Mouse (Mus musculus) midbrain, embryonic 14.5 days (tissue): ENCODE results near the gene Pxk. TPM values are rescaled to one million over a fixed set of nuclear protein-coding genes. Genes with fewer than 3 reads are reported as not detected.
A peak's percentile ranks its signal among the peaks of the same experiment; 100 is the strongest.

ENCODE experiments used
- ATAC-seq: fragments of 200-750 bp; cut with Nextera tagmentation; 2 replicates; pipeline ENCODE4 v1.8.0; 2017; ENCODE audit warnings: moderate number of reproducible peaks, moderate library complexity; ENCODE audit not compliant: low FRiP score, low TSS enrichment
- DNase-seq: peaks from one replicate; pipeline ENCODE4 v3.0.0-alpha.2; 2015
- H3K27ac ChIP-seq: fragments of 300-500 bp; sonication (generic); replicated peaks from 2 replicates; pipeline ENCODE4 v1.5.1; 2014; ENCODE audit warnings: mild to moderate bottlenecking, low read depth, low read length, moderate library complexity
- H3K27me3 ChIP-seq: fragments of 300-500 bp; sonication (generic); 2 replicates; pipeline ENCODE4 v1.6.1; 2014; ENCODE audit warnings: low read length, control low read depth, mixed read lengths; ENCODE audit not compliant: control insufficient read depth, insufficient read depth
- H3K36me3 ChIP-seq: fragments of 300-500 bp; sonication (generic); 2 replicates; pipeline ENCODE4 v1.6.1; 2014; ENCODE audit warnings: low read length, control low read depth; ENCODE audit not compliant: control insufficient read depth, insufficient read depth
- H3K4me1 ChIP-seq: fragments of 300-500 bp; sonication (generic); 2 replicates; pipeline ENCODE4 v1.6.1; 2014; ENCODE audit warnings: mild to moderate bottlenecking, antibody characterized with exemption, low read length, control low read depth; ENCODE audit not compliant: control insufficient read depth, insufficient read depth
- H3K4me2 ChIP-seq: fragments of 300-500 bp; sonication (generic); 2 replicates; pipeline ENCODE4 v1.6.1; 2014; ENCODE audit warnings: mild to moderate bottlenecking, low read length, moderate library complexity
- H3K4me3 ChIP-seq: fragments of 300-500 bp; sonication (generic); replicated peaks from 2 replicates; pipeline ENCODE4 v1.5.1; 2014; ENCODE audit warnings: low read depth, low read length
- H3K9ac ChIP-seq: fragments of 300-500 bp; sonication (generic); replicated peaks from 2 replicates; pipeline ENCODE4 v1.6.1; 2014; ENCODE audit warnings: mild to moderate bottlenecking, low read length, moderate library complexity
- H3K9me3 ChIP-seq: fragments of 300-500 bp; sonication (generic); 2 replicates; pipeline ENCODE4 v1.6.1; 2016; ENCODE audit warnings: low read length, control low read depth, mixed read lengths; ENCODE audit not compliant: control insufficient read depth
- WGBS: fragments of 180-500 bp; shearing (Covaris S2); extraction: QIAGEN DNeasy Blood & Tissue Kit; methylation state at CpG from one replicate; pipeline ENCODE4 v1.1.7; 2014; 5-methylcytosine and 5-hydroxymethylcytosine counted together
- polyA plus RNA-seq: library from polyadenylated mRNA; unstranded; fragments of >200 nt; fragmentation: Nextera tagmentation; extraction: Ambion mirVana; gene quantifications from 2 replicates; pipeline ENCODE4 v1.2.1, GENCODE M21; 2014

Pxk gene
- polyA plus RNA-seq, 1 experiment from 2014 or later, result 57.1 TPM

- 45% methylated on average over 3 of the region's 3 CpGs for WGBS
- no peak overlapping the region for H3K4me2 ChIP-seq
- no peaks in the 10 kb centered on the region for H3K36me3 ChIP-seq
- no peak overlapping the region for H3K4me3 ChIP-seq
- H3K27me3 ChIP-seq, result no peaks in the 10 kb centered on the region
- no peaks in the 10 kb centered on the region for H3K4me1 ChIP-seq
- no peak overlapping the region for H3K9ac ChIP-seq
- no peak overlapping the region for H3K27ac ChIP-seq
- no peak for ATAC-seq
- no peaks in the 10 kb centered on the region for H3K9me3 ChIP-seq
- no peak for DNase-seq
Measured at GRCm38 (mm10) chr14:8062537-8063301, 35.3 kb upstream of the Pxk start.

DNA sequence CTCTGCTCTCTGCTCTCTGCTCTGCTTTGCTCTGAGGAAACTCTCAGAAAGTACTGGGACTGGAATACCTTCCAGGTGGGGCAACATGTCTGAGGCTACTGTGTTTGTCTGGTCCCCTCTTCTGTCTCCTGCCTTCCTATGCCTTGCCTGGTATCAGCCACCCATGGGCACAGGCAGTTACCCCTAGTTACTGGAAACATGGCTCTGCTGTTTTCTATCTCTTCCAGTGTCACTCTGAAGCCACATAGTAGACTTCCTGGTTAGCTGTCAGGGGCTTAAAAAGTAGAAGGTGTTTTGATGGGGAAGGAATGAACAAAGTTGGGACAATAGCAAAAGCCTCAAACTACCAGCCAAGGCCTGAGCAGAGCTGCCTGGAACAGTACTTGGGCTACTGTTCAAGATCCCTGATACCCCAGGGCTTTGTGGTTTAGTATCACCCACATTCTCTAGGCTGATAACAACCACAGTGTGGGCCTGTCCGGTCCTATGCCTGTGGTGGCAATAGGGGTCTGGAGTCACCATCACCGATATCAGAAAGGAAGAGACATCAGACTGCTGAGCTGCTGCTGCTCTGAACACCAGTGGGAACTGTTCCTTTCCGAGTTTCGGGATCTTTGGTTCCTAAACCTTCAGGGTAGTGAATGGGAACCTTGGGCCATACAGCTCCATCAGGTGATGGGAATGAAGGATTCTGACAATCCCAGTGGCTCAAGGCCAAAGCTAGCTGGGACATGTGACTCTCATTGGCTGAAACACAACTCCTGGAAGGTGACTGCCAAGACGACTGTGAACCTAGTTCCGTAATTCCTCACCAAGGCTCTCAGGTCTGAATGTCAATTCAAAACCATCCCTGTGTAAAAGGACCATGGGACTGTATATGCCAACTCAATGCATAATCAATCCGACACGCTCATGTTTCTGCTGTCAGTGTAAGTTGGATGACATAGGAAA lies 33.9 kb upstream of the Pxk start:
- no peak for DNase-seq
- ATAC-seq, result no peak
- H3K4me1 ChIP-seq, result no peaks in the 10 kb centered on the region
- no peaks in the 10 kb centered on the region for H3K27me3 ChIP-seq
- no peaks in the 10 kb centered on the region for H3K36me3 ChIP-seq
- WGBS, result 85% methylated on average over 8 of the region's 8 CpGs
- no peaks in the 10 kb centered on the region for H3K9me3 ChIP-seq
- H3K4me3 ChIP-seq, result no peak overlapping the region
- no peak overlapping the region for H3K27ac ChIP-seq
- no peak overlapping the region for H3K4me2 ChIP-seq
- no peak overlapping the region for H3K9ac ChIP-seq

- WGBS, result under 1% methylated on average over 47 of the region's 47 CpGs
- Histone ChIP-seq H3K4me3 (peak within 1 kb of the TSS; percentile 75), H3K9ac (peak within 1 kb of the TSS; percentile 78), H3K9me3 (no peaks in the 10 kb centered on the region), H3K27me3 (no peaks in the 10 kb centered on the region), H3K4me1 (peaks cover 13% of the 10 kb centered on the region; the same call in 1 of the 2 replicates), H3K4me2 (peak within 1 kb of the TSS; percentile 90), H3K36me3 (peaks cover 14% of the 10 kb centered on the region), H3K27ac (peak within 1 kb of the TSS; percentile 93)
- DNase-seq (peak; percentile 99), ATAC-seq (peak; percentile 95)
Measured at GRCm38 (mm10) chr14:8080165-8080679, 17.8 kb upstream of the Pxk start, which contains the start of gene Rpp14. Gene Rpp14 (plus strand): TSS chr14:8080367.

DNA sequence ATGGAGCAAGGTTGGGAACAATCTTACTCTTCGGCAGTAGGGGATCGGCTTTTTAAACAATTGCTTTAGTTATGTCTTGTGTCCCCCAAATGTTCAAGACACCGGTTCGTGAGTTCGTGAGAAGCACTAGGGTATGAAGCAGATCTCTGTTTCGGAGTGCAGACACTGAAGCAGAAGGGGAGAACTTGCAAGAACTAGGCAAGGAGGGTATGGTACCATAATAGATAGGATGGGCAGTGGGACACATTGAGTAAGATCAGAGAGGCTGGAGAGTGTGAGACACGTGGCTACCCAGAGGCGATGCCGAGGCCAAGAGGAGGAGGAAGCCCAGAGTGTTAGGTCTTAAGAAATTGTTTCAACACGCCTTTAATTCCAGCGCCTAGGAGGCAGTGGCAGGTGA lies 17.3 kb upstream of the Pxk start:
- Histone ChIP-seq H3K4me1 (peaks cover 13% of the 10 kb centered on the region; the same call in 1 of the 2 replicates), H3K27ac (peak overlapping the region; percentile 93), H3K27me3 (no peaks in the 10 kb centered on the region), H3K4me3 (peak overlapping the region; percentile 75), H3K4me2 (peak overlapping the region; percentile 90), H3K9me3 (no peaks in the 10 kb centered on the region), H3K36me3 (peaks cover 19% of the 10 kb centered on the region), H3K9ac (peak overlapping the region; percentile 78)
- WGBS, result 3% methylated on average over 11 of the region's 11 CpGs
- DNase-seq (no peak), ATAC-seq (peak; percentile 44)

DNA sequence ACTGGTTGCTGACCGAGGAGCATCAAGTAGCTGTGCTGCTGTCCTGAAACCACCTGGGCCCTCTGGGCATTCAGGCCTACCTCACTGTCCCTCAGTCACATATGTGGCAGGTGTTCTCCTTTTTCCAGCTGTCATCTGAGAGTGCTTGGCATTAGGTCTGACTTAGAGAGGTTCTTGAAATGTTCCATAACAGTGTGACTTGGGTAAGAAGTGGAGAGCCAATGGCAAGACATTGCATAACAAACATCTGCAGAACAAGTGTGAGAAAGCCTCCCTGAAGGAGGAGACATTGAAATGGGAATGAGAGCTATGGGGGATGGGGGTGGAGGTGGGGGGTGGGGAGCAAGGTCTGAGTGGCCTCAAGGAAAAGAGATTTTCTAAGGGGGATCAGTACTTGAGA lies 15.1 kb upstream of the Pxk start:
- Histone ChIP-seq H3K9me3 (no peaks in the 10 kb centered on the region), H3K4me2 (no peak overlapping the region), H3K36me3 (peaks cover 40% of the 10 kb centered on the region), H3K4me3 (no peak overlapping the region), H3K4me1 (peaks cover 13% of the 10 kb centered on the region; the same call in 1 of the 2 replicates), H3K27me3 (no peaks in the 10 kb centered on the region), H3K27ac (no peak overlapping the region), H3K9ac (no peak overlapping the region)
- ATAC-seq (no peak), DNase-seq (no peak)
- WGBS, result 97% methylated on average over 1 of the region's 1 CpGs

DNA sequence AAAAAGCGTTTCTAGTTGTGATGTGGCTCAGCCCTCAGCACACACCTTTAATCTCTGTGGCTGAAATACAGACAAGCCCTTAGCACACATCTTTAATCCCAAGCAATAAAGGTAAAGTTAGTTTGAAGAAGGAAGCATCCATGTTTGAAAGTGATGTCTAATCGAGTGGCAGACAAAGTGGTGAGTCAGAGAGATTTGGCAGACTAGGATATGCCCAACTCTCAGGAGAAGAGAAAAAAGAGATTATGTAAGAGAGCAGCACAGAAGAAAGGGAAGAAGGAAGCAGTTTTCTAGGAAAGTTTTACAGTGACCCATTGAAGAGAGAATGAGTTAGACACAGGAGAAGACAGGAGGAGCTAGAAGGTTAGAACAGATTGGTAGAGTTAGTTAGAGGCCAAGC lies 9.0 kb upstream of the Pxk start:
- no peak overlapping the region for H3K9ac ChIP-seq
- WGBS, result 97% methylated on average over 2 of the region's 2 CpGs
- H3K4me1 ChIP-seq, result no peaks in the 10 kb centered on the region
- H3K27ac ChIP-seq, result no peak overlapping the region
- H3K9me3 ChIP-seq, result no peaks in the 10 kb centered on the region
- H3K27me3 ChIP-seq, result no peaks in the 10 kb centered on the region
- H3K4me3 ChIP-seq, result no peak overlapping the region
- H3K36me3 ChIP-seq, result peaks cover 68% of the 10 kb centered on the region
- no peak overlapping the region for H3K4me2 ChIP-seq
- ATAC-seq (no peak), DNase-seq (no peak)

DNA sequence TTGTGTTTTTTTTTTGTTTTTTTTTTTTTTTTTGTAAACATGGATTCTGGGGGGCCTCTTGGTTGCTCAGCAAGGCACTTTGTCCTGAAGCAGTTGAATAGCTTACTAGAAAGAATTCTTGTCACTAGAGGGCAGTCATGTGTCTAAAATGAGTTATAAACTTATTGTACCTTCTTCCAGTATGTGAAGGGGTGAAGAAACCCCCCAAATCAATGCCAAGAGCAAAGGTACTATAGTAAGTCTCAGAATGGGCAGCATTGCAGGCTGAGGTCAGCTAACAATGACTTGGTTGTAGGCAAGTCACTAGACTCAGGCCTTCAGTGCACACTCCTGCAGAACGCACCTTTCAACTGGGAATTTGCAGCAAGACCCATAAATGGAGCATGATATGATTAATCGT lies 5.4 kb upstream of the Pxk start:
- no peak overlapping the region for H3K9ac ChIP-seq
- H3K27me3 ChIP-seq, result no peaks in the 10 kb centered on the region
- H3K9me3 ChIP-seq, result no peaks in the 10 kb centered on the region
- ATAC-seq, result no peak
- DNase-seq, result peak; percentile 87
- H3K4me2 ChIP-seq, result no peak overlapping the region
- H3K4me1 ChIP-seq, result no peaks in the 10 kb centered on the region
- H3K27ac ChIP-seq, result no peak overlapping the region
- 94% methylated on average over 2 of the region's 2 CpGs for WGBS
- peaks cover 35% of the 10 kb centered on the region for H3K36me3 ChIP-seq
- no peak overlapping the region for H3K4me3 ChIP-seq

DNA sequence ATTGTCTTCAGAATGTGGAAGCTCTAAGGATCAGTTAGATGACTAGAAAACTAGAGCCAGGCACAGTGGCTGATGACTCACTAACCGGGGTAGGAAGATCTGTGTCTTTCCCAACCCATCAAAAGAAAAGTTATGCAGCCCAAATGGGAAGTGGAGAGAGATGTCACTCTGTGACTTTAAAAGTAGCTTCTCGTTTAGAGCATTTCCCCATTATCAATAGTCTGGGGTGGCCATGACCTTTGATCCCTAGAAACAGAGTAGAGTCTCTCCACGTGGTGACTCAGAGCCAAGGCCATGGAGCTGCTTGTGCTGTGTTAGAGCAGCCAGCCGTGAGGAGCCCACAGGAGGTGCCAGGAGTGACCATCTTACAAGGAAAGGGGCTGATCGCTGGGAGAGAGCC lies 4.6 kb upstream of the Pxk start:
- DNase-seq, result no peak
- Histone ChIP-seq H3K4me3 (no peak overlapping the region), H3K36me3 (peaks cover 30% of the 10 kb centered on the region), H3K27me3 (no peaks in the 10 kb centered on the region), H3K4me1 (no peaks in the 10 kb centered on the region), H3K9ac (no peak overlapping the region), H3K9me3 (no peaks in the 10 kb centered on the region), H3K27ac (no peak overlapping the region), H3K4me2 (no peak overlapping the region)
- WGBS, result 55% methylated on average over 5 of the region's 5 CpGs
- ATAC-seq, result no peak
